Mouse (Mus musculus): ENCODE results near the gene Zfp61. TPM values are rescaled to one million over a fixed set of nuclear protein-coding genes. Genes with fewer than 3 reads are reported as not detected.

Zfp61 gene
- total RNA-seq, 2 experiments from 2014 or later = 2.6 to 4.1 TPM

DNA sequence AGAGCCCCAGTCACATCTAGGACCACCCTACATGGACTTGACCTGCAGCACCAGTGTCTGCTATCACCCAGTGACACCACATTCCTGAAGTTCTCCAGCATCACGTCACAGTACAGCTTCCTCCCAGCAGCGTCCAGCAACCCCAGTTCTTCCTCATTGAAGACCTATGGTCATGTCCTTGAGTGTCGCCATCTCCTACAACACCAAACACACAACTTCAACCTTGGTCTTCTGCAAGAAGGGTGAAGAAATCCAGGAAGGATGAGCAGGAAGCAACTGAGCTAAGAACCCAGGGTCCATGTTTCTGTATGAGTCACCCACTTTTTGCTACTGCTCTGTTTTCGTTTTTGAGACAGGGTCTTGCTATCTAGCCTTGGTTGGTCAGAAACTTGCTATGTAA, 21.6 kb upstream of the Zfp61 start:
- intact Hi-C loops (cut with DNase I) = no loop called here
- H3K27ac ChIP-seq = no peak overlapping the region
- no peak for DNase-seq
- no peak overlapping the region for H3K4me3 ChIP-seq
- TF ChIP-seq CTCF (IDR thresholded peaks at IDR 0.05) = no peak

DNA sequence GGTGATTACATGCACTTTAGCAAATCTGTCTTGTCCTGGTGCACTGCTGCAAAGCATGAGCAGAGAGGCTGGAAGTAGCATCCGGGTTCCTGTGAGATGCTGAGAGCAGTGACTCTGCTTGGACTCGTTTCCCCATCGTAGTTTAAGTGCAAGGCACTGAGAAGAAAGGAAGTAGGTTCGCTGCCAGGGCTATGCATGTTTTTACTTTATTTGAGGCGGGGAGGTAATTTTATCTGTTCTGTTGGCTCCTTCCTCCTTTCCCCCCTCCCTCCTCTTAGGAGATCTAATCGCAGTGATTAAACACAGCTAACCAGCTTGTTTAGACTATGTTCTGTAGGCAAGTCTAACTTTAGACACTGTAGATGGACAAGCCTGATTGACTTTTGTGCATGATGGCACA, 17.9 kb upstream of the Zfp61 start:
- H3K4me3 ChIP-seq = no peak overlapping the region
- no peak overlapping the region for H3K27ac ChIP-seq
- intact Hi-C loops (cut with DNase I) = loop anchor here (5.0 kb wide), 1 partner anchor 207 kb away; the partner anchor contains the start of gene Zfp112
- TF ChIP-seq CTCF (IDR thresholded peaks at IDR 0.05) = no peak
- DNase-seq = no peak

DNA sequence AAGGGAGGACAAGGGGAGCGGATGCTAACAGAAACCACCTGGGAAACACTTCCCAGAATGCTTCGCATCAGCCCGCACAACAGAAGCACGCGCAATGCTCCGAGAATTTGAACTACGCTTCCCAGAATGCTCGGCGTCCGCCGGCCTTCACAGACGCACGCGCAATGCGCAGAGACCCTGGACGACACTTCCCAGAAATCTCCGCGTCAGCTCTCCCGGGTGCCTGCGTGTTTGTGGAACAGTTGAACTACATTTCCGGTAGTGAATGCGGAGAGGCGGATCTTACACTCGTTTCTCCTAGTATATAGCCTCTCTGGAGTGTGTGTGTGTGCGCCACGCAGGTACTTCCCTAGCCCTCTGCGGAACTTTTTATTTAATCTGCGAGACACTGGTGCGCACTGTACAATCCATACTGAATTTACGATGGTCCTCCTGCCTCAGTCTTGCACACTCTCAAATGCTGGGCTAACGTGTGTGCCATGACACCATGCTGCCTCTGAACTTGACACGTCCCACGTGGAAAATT, 15.6 kb upstream of the Zfp61 start, which contains the start of gene Zfp94:
Zfp94 (minus strand) TSS at position 100 of the 526 bp plus-strand sequence.
- Histone ChIP-seq H3K27ac (peak within 1 kb of the TSS; percentile 89), H3K4me3 (peak within 1 kb of the TSS; percentile 87)
- TF ChIP-seq CTCF (IDR thresholded peaks at IDR 0.05) = no peak
- peak; percentile 96 for DNase-seq
- intact Hi-C loops (cut with DNase I) = loop anchor here (5.0 kb wide), 1 partner anchor 204 kb away; the partner anchor contains the start of gene Zfp112

DNA sequence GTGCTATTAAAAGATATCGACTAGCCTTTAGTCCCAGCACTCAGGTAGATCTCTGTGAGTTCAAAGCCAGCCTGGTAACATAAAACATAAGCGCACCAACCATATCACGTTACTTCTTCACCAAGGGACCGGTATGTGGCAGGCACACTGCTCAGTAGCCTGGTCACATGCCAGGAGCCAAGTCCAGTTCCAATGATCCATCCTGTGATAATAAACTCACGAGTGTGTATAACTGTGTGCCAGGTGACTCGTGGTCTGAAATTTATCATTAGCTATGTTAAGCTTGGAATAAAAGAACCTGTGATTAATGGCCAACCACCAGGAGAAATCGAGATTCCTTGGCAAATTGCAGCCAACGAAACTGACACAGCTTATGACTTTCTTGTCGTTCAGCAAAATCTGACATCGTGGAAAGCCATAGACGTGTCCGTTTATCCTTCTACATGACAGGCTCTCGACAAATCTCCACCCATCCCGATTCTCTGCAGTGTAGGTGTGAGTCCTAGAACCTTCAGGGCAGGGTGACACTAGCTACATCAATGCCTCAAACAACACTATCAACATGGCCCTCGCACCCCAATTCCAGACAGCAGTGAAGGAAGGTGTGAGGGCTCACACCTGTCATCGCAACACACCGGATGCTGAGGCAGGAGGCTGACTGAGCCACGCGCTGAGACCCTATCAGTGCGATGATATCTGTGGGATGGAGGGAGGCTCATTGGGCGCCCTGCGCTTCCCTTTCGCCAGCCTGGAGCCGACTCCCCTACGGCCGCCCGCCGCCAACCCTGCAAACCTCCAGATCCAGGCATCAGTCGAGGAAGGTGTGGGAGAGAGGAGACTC, 14.9 kb upstream of the Zfp61 start:
- Histone ChIP-seq H3K4me3 (peak overlapping the region; percentile 87), H3K27ac (peak overlapping the region; percentile 89)
- TF ChIP-seq CTCF (IDR thresholded peaks at IDR 0.05) = no peak
- intact Hi-C loops (cut with DNase I) = loop anchor here (1.0 to 5.0 kb wide), 2 partner anchors 61 to 204 kb away; partner anchors contain the start of gene Zfp112
- no peak for DNase-seq

DNA sequence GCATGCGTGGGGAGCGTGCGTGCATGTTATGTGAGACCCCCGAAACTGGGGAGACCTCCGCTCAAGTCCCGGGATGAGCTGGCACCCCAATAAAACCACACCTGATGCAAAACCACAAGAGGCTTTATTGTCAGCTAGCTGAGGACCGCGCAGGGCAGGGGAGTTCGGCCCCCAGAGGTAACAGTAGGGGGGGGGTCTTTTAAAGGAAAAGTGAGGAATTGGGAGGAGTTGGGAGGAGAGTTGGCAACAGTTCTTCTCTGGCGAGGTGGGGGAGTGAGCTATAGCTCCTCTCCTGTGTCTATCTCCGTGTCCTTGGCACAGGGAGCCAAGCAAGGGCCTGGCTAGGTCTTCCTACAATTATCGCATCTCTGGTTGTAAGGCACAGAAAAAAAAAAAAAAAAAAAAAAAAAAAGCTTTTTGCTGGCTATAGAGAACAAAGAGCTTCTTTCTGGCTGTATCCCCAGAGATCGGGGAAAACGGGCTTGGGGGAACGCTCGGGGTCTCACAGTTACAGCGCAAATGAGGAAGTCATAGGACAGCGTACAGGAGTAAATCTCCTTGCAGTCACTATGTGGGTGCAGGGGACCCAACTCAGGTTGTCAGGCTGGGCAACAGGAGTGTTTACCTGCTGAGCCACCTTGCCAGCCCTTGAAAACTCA, 1.1 kb downstream of the Zfp61 start:
- Histone ChIP-seq H3K4me3 (peak overlapping the region; percentile 95), H3K27ac (peak overlapping the region; percentile 86; the same call in 1 of the 2 replicates)
- intact Hi-C loops (cut with DNase I) = no loop called here
- no peak for DNase-seq
- TF ChIP-seq CTCF (IDR thresholded peaks at IDR 0.05) = no peak

DNA sequence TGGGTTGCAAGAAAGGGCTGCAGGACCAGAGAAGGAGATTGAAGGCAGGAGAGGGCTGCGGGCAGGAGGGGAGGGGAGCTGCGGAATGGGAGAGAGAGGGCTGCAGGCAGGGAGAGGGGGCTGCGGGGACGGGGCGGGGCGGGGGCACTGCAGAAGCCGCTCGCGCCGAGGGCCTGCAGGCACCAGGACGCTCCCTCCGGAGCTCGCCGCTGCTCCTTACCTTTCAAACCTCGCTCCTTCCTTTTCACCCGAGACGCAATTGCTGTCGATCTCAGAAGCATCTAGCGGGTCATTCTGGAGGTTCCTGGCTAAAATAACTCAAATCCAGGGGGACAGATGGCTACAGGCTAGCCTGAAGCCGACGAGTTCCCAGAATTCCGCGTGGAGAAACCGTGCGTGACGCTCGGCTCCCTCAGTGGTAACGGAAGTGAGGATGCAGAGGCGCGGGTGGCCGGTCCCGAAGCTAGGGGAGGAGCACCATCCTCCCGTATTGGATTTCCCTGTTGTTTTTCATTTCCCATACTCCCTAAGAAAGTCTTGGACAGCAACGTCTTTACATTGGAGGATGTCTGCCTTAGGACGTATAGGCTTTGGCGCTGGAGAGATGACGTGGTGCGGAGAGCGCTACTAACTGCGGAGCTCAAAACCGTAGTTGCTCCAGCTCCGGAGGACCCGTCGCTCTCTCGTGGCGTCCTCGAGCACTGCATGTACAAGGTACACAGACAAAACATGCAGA, 1.9 kb downstream of the Zfp61 start:
- intact Hi-C loops (cut with DNase I) = no loop called here
- peak overlapping the region; percentile 95 for H3K4me3 ChIP-seq
- DNase-seq = peak; percentile 80
- H3K27ac ChIP-seq = peak overlapping the region; percentile 86
- TF ChIP-seq CTCF (IDR thresholded peaks at IDR 0.05) = peak; percentile 58

DNA sequence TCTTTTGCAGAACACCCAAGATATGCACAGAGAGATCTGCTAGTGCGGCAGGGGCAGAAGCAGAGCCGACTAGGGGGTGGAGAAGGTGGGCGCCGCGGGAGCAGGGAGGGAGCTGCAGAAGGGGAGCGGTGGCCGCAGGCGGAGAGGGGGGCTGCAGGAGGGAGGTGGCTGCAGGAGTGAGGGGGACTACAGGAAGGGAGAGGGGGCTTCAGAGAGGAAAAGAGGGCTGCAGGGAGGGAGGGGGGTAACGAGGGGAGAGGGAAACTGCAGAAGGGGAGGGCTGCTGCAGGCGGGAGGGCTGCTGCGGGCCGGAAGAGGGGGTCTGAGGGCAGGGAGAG, 2.4 kb downstream of the Zfp61 start:
- no peak for TF ChIP-seq CTCF (IDR thresholded peaks at IDR 0.05)
- intact Hi-C loops (cut with DNase I) = no loop called here
- H3K27ac ChIP-seq = peak overlapping the region; percentile 86
- no peak for DNase-seq
- peak overlapping the region; percentile 95 for H3K4me3 ChIP-seq

DNA sequence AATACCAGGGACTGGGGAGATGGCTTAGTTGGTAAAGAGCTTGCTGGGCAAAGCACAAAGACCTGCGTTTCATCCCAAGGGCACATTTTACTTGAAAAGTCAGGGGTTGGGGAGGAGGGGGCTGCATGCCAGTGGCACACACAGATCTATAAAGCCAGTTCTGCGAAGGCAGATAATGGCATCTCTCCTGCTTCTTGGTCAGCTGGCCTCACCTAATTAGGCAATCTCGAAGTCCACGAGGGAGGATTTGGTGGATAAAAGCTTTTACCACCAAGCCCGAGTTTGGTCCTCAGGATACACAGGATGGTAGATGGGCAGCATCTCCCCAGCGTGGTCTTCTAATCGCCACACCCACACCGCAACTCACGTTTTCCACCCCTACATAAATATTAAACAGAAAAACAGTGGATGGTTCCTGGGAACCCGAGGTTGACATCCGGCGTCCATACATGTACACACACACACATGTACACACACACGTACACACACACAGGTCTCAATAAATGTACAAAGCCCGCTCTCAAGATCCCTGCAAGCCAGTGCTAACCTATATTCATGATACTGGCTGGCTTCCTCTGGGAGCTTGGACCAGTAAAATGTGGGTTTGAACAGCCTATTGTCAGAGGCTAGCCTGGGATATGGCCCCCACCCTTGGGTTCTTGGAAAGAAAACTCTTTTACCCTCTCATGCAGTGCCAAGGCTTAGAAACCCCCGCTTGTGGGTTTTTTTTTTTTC, 3.5 kb downstream of the Zfp61 start:
- intact Hi-C loops (cut with DNase I) = no loop called here

DNA sequence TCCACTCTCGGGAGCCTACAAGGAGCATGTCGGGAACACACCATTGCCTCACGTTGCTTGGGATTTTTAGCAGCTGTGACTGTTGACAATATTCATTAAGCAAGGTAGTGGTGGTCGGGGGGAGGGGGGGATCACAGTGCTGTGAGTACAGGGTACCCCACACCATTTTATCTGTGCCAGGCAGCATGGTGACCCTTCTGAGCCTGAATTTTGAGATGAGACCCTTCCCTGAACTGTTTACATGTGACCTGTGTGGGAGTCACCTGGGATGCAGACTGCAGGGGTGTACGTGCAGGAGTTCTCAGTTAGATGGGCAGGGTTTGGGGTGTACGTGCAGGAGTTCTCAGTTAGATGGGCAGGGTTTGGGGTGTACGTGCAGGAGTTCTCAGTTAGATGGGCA, 4.6 kb downstream of the Zfp61 start:
- H3K4me3 ChIP-seq = no peak overlapping the region
- intact Hi-C loops (cut with DNase I) = no loop called here
- DNase-seq = no peak
- H3K27ac ChIP-seq = no peak overlapping the region
- TF ChIP-seq CTCF (IDR thresholded peaks at IDR 0.05) = no peak

More for the DNA sequence above, 3.5 kb downstream of the Zfp61 start:
- Histone ChIP-seq H3K27ac (no peak overlapping the region), H3K4me3 (no peak overlapping the region)
- no peak for DNase-seq
- no peak for TF ChIP-seq CTCF (IDR thresholded peaks at IDR 0.05)

DNA sequence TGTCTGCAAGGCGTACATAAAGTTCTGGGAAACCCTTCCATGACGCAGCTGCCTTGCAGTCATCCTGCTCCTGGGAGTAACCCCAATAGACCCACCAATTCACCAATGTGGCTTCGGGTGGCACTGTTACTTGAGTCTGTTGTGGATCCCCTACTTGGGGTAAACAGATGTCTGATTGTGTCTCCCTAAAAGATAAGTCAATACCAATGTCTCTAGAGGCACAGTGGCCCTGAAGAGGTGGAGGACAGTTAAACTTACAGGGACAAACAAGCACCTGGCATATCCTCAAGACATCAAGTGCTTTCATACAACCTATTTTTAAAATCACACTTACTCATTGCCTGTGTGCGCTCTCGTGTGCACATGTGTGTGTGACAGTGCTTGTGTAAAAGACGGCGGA, 5.7 kb downstream of the Zfp61 start:
- TF ChIP-seq CTCF (IDR thresholded peaks at IDR 0.05) = no peak
- DNase-seq = no peak
- intact Hi-C loops (cut with DNase I) = no loop called here
- Histone ChIP-seq H3K4me3 (no peak overlapping the region), H3K27ac (no peak overlapping the region)

DNA sequence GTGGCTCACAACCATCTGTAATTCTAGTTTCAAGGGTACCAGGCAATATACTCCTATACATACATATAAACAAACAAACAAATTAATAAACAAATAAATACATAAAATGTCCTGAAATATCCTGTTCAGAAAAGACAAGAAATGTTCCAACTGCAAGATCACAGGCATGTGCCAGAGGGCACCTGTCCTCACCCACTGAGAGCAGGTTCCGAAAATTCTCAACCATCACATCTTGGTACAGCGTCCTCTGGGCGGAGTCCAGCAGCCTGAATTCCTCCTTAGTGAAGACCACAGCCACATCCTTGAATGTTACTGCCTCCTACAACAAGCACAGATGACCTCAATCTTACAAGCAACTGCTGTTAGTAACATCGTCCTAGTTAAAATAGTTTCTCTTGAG, 6.3 kb downstream of the Zfp61 start:
- H3K4me3 ChIP-seq = no peak overlapping the region

More for the DNA sequence above, 6.3 kb downstream of the Zfp61 start:
- intact Hi-C loops (cut with DNase I) = no loop called here
- no peak for TF ChIP-seq CTCF (IDR thresholded peaks at IDR 0.05)
- H3K27ac ChIP-seq = no peak overlapping the region
- DNase-seq = no peak

Measured in gastrocnemius, adult 2 months (tissue).